Mouse (Mus musculus) stomach, postnatal 0 days (tissue): ENCODE measurements at regions not wholly inside any gene's neighbourhood (a gene's known extent, or its start where the extent isn't known, plus 50 kb on each side); places are given as distances from the start of the nearest gene placed in this dataset.

Experiments
- ATAC-seq: fragments of 200-750 bp; cut with Nextera tagmentation; 2 replicates; pipeline ENCODE4 v1.8.0; 2017; ENCODE audit not compliant: low FRiP score, low TSS enrichment
- DNase-seq: peaks from one replicate; pipeline ENCODE4 v3.0.0-alpha.2; 2016; ENCODE audit warnings: low spot score
- H3K27ac ChIP-seq: fragments of 300-500 bp; sonication (generic); replicated peaks from 2 replicates; pipeline ENCODE4 v1.5.1; 2014; ENCODE audit warnings: mild to moderate bottlenecking, control low read depth
- H3K27me3 ChIP-seq: fragments of 300-500 bp; sonication (generic); 2 replicates; pipeline ENCODE4 v1.6.1; 2014; ENCODE audit warnings: low read length; ENCODE audit not compliant: control insufficient read depth, insufficient read depth
- H3K36me3 ChIP-seq: fragments of 300-500 bp; sonication (generic); 2 replicates; pipeline ENCODE4 v1.6.1; 2014; ENCODE audit warnings: low read length, mixed read lengths; ENCODE audit not compliant: control insufficient read depth, insufficient read depth
- H3K4me1 ChIP-seq: fragments of 300-500 bp; sonication (generic); replicated peaks from 2 replicates; pipeline ENCODE4 v1.6.1; 2014; ENCODE audit warnings: antibody characterized with exemption; ENCODE audit not compliant: control insufficient read depth, insufficient read depth
- H3K4me2 ChIP-seq: fragments of 300-500 bp; sonication (generic); replicated peaks from 2 replicates; pipeline ENCODE4 v1.6.1; 2014; ENCODE audit warnings: low read depth, mild to moderate bottlenecking, control low read depth, moderate library complexity
- H3K4me3 ChIP-seq: fragments of 300-500 bp; sonication (generic); 2 replicates; pipeline ENCODE4 v1.5.1; 2014; ENCODE audit warnings: low read depth, low read length, control low read depth
- H3K9ac ChIP-seq: fragments of 300-500 bp; sonication (generic); 2 replicates; pipeline ENCODE4 v1.6.1; 2014; ENCODE audit warnings: mild to moderate bottlenecking, low read length, control low read depth, mixed read lengths
- H3K9me3 ChIP-seq: fragments of 300-500 bp; sonication (generic); 2 replicates; pipeline ENCODE4 v1.6.1; 2016; ENCODE audit warnings: low read length; ENCODE audit not compliant: control insufficient read depth
- CTCF ChIP-seq: IDR thresholded peaks from 2 replicates; pipeline ENCODE4 v1.5.1; 2016; ENCODE audit warnings: antibody characterized with exemption, low read depth, mild to moderate bottlenecking, moderate library complexity
- EP300 ChIP-seq: optimal IDR thresholded peaks from 2 replicates; pipeline ENCODE3; 2016; ENCODE audit warnings: antibody characterized with exemption
- WGBS: fragments of 180-500 bp; shearing (Covaris S2); extraction: QIAGEN DNeasy Blood & Tissue Kit; methylation state at CpG from one replicate; pipeline ENCODE4 v1.1.7; 2014; 5-methylcytosine and 5-hydroxymethylcytosine counted together

DNA sequence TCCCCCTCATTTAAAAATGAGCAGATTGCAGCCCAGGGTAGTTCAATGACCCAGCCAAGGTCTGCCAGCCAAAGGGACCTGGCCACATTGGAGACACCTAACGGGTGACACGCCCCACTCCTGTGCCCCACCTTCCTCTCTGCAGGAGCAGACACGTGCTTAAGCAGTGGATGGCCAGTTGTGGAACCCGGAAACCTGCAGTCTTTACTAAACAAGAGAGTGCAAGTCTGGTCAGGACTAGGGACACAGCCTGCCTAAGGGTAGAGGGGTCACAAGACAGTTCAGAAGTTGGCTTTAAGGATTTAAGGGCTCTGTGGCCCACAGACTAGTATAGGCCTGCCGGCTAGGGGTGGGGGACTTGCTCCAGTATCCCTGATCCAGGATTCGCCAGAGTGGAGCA lies 179.2 kb upstream of the Gm4791 start:
- H3K27ac ChIP-seq: no peak overlapping the region
- DNase-seq: no peak
- no peak for ATAC-seq
- no peaks in the 10 kb centered on the region for H3K27me3 ChIP-seq
- no peak overlapping the region for H3K4me3 ChIP-seq
- no peak for TF ChIP-seq EP300
- no peak for TF ChIP-seq CTCF
- H3K4me2 ChIP-seq: no peak overlapping the region
- H3K4me1 ChIP-seq: no peaks in the 10 kb centered on the region
- no peak overlapping the region for H3K9ac ChIP-seq
- WGBS: 39% methylated on average over 6 of the region's 6 CpGs
- no peaks in the 10 kb centered on the region for H3K9me3 ChIP-seq
- H3K36me3 ChIP-seq: no peaks in the 10 kb centered on the region

DNA sequence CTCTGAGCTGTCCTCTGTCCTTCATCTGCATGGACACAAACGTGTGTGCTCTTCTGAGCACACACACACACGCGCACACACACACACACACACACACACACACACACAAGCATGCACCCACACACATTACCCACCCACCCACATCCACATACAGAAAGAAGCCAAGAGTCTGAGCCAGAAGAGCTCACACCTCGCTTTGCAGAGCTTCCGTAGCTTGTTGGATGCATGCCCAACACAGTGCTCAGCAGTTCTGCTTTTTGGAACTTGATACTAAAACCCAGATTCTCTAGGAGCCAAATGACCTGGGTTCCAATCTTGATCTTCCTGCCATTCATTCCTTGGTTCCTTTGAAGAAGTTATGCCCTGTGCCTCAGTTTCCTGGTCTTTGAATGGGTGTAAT lies 182.4 kb upstream of the Gm4791 start:
- Histone ChIP-seq H3K4me2 (no peak overlapping the region), H3K36me3 (no peaks in the 10 kb centered on the region), H3K9ac (no peak overlapping the region), H3K4me1 (no peaks in the 10 kb centered on the region), H3K4me3 (no peak overlapping the region), H3K27ac (no peak overlapping the region), H3K27me3 (no peaks in the 10 kb centered on the region), H3K9me3 (no peaks in the 10 kb centered on the region)
- TF ChIP-seq EP300 (no peak), CTCF (no peak)
- ATAC-seq (no peak), DNase-seq (no peak)
- 72% methylated on average over 5 of the region's 5 CpGs for WGBS

DNA sequence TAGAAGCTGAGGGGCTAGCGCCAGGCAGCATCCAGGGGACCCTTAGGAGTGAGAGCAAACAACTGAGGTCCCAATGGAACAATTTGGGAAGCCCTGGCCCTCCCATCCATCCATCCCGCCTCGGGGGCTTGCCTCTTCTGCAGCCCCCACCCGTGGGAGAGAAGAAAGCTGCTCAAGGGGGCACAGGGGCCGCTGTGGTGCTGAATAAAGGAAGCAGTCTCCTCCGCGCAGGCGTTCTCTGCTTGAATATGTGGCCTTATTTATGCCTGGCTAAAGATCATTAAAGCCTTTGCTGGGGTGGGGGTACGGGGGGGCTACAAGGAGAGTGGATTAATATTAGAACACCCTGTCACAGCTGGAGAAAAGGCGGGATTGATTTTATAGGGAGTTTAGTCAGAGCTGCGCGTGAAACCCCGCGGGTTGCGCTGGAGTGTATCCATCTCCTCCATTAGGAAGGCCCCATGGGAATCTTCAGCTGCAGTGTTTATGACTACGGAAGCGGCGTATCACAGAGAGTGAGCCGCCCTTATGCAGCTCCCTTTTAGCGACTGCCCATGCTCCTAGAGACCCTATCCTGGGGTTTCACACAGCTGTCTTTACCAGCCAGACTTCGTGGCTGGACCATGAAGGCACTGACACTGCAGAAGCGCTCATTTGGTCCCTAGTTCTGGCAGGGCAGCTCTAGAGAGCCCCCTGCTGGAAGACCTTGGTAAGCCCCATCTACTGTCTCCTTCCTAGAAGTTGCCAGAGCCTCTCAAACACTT lies 183.9 kb upstream of the Gm4791 start:
- ATAC-seq (peak; percentile 82), DNase-seq (peak; percentile 65)
- H3K27ac ChIP-seq: no peak overlapping the region
- TF ChIP-seq CTCF (peak; percentile 91), EP300 (no peak)
- H3K4me2 ChIP-seq: peak overlapping the region; percentile 45
- no peaks in the 10 kb centered on the region for H3K4me1 ChIP-seq
- no peaks in the 10 kb centered on the region for H3K36me3 ChIP-seq
- WGBS: 16% methylated on average over 22 of the region's 22 CpGs
- no peak overlapping the region for H3K9ac ChIP-seq
- H3K9me3 ChIP-seq: no peaks in the 10 kb centered on the region
- H3K27me3 ChIP-seq: no peaks in the 10 kb centered on the region
- H3K4me3 ChIP-seq: peak overlapping the region; percentile 19; the same call in 1 of the 2 replicates

DNA sequence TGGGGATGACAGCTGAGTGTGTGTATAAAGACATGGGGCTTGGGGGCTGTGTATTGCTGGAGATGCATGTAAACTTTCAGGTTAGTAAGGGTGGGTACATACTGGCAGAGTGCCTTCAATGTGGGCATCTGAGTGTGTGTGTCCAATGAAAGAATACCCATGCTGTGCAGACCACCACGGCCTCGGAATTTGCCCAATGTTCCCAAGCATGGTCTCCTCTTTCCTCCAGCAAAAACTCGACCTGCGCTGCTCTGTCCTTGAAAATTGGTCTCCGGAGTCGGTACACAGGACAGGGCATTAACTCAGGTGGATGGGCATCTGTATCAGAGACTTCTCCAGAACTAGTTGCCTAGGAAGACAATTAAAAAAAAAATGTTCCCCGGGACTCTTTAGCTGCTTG lies 188.3 kb upstream of the Gm4791 start:
- no peak for DNase-seq
- H3K4me3 ChIP-seq: no peak overlapping the region
- H3K9me3 ChIP-seq: no peaks in the 10 kb centered on the region
- no peaks in the 10 kb centered on the region for H3K27me3 ChIP-seq
- no peak for ATAC-seq
- no peak overlapping the region for H3K27ac ChIP-seq
- H3K36me3 ChIP-seq: no peaks in the 10 kb centered on the region
- H3K4me2 ChIP-seq: no peak overlapping the region
- WGBS: 85% methylated on average over 7 of the region's 7 CpGs
- H3K4me1 ChIP-seq: no peaks in the 10 kb centered on the region
- TF ChIP-seq CTCF (no peak), EP300 (no peak)
- H3K9ac ChIP-seq: no peak overlapping the region

DNA sequence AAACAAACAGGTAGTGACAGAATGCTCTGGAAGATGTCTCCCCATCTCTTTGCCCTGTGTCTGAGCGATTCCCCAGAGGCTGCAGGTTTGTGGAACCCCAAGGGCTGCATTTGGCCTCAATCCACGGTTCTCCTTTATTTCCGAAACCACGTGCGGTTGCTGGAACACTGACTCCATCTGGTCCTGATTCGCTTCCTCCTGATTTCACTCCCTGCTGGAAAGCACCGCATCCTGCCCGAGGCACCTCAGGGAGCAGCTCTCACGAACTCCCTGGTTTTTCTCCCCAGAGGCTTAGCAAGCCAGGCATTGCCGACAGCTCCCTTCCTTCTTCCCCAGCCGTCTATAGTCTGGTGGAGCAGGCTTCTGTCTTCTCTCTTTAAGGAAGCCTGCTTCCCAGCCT lies 203.1 kb upstream of the Gm4791 start:
- TF ChIP-seq EP300 (no peak), CTCF (no peak)

DNA sequence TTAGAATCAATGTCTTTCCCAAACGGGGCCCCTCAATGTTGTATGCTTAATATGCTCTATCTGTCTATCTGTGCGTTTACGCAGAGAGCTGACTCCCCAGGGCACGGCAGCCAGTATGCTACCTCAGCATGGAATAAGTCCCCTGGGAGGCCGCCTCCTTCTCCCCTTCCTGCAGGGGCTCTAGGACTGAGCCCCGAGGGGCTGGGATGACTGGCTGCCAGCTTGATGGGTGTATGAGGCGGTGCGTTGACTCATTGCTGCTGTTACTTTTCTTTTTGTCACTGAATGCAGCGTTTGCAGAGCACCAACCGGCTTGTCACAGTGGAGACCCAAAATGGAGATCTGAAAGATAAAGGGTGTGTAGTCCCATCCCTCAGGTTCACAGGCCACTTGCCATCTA lies 209.5 kb upstream of the Gm4791 start:
- no peak for DNase-seq

More for the DNA sequence above, 203.1 kb upstream of the Gm4791 start:
- Histone ChIP-seq H3K9me3 (no peaks in the 10 kb centered on the region), H3K27me3 (no peaks in the 10 kb centered on the region), H3K4me1 (no peaks in the 10 kb centered on the region), H3K4me2 (no peak overlapping the region), H3K9ac (no peak overlapping the region), H3K27ac (no peak overlapping the region), H3K36me3 (no peaks in the 10 kb centered on the region), H3K4me3 (no peak overlapping the region)
- DNase-seq (no peak), ATAC-seq (no peak)
- 74% methylated on average over 11 of the region's 11 CpGs for WGBS

More for the DNA sequence above, 209.5 kb upstream of the Gm4791 start:
- Histone ChIP-seq H3K9me3 (no peaks in the 10 kb centered on the region), H3K36me3 (no peaks in the 10 kb centered on the region), H3K9ac (no peak overlapping the region), H3K27ac (no peak overlapping the region), H3K4me3 (no peak overlapping the region), H3K4me2 (no peak overlapping the region), H3K27me3 (no peaks in the 10 kb centered on the region), H3K4me1 (no peaks in the 10 kb centered on the region)
- ATAC-seq: no peak
- 59% methylated on average over 10 of the region's 10 CpGs for WGBS
- TF ChIP-seq EP300 (no peak), CTCF (no peak)
